Mouse (Mus musculus) retina, adult 2 months (tissue): ENCODE data around the gene Cep83.

Source experiments
- DNase-seq: peaks from one replicate; pipeline ENCODE4 v3.0.0-alpha.2; 2012; ENCODE audit warnings: low read depth, low spot score

The Cep83 gene

DNA sequence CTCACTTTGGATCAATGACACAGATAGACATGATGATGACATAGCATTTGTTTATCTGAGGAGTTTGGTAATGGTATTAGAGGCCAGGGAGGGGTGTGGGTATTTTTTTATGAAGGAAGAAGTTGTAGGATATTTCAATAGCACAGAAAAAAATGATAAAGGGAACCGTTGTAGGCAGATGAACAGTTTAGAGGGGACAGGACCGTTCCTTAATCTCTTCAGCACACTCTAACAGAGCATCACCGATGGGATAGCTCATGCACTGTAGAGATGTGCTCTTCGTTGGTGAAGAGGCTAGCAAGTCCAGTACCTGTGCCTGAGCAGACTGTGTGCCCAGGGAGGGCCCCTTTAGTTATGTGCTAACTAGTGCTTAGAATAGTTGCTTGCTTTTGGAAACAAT, 90.9 kb downstream of the Cep83 start:
- no peak for DNase-seq

DNA sequence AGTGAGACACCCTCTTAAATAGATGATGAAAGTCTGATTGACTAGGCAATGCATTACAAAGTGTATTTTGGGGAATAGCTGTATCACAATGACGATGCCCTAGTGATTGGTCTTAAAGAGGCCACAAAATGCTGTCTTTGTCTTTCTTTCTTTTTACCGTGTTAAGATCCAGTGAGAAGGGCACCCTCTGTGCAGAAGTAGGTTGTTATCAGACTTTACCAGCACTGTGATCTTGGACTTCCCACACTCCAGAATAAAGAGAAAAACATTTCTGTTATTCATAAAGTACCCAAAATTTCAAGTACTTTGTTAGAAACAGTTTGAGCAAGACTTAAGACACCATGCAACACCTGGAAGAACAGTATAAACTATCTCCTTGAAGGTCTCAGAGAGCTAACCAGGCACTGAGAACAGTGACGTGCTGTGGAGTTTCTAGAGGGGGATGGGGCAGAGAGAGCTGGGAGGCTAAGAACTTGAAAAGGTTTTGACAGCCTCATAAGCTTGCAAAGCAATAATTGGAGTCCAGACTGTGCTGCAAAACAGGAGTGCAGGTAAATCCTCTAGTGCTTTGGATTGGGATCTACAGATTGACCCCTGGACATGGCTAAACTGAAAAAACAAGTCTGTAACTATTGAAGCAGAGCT, 92.3 kb downstream of the Cep83 start:
- DNase-seq, result no peak

DNA sequence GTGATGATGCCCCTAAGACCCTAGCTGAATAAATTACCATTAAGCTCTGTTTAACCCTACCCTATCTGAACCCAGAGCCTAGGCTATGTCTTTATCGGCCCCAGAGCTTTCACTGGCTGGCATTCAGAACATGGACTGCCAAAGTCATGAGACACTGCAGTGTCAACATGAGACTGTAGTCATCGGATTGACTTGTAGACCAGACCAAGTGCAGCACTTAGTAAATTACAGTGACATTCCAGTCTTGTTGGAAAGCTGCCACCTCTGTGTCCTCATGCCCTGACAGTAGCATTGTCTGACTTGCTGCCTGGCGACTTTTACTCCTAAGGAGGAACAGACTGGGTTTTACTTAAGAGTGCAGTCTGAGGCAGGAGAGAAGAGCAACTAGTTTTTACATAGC, 100.8 kb downstream of the Cep83 start:
- no peak for DNase-seq

DNA sequence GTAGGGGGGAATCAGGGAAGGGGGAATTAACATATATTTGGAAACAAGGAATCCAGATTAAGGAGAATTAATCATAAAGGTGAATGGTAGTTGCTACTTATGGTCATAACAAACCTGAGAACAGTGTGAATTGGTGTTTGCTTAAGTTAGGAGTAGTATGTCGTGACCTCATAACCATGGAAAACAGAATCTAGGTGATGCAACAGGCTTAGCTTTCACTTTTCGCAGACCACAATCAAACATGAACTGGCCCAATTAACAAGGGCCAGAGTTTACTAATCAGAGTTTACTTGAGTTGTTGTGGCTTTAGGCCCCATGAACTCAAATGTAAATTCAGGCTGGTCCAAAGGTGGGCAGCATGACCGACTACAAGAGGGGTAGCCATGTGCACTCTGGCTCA, 105.5 kb downstream of the Cep83 start:
- no peak for DNase-seq

- DNase-seq, result no peak
Measured at GRCm38 (mm10) chr10:94794666-94795244, 106.3 kb downstream of the Cep83 start.

DNA sequence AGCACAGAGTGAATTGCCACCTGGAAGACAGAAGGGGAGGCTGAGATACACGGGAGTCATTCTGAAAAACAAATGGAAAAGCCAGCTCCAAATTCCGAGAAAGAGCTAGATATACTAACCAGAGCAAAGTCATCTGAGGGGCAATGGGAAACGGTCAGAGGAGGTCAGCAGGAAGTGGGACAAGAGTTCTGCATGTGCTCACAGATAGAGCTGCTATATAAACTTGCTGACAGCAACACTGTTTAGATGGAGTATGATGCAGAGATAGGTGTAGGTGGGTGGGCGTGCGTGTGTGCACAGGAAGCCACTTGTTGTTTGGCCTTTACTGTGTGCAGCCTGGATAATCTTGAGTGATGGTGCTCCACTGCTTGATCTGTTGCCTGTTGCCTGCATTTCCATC, 109.7 kb downstream of the Cep83 start:
- no peak for DNase-seq

- DNase-seq, result no peak
Measured at GRCm38 (mm10) chr10:94799485-94800239, 111.2 kb downstream of the Cep83 start.

DNA sequence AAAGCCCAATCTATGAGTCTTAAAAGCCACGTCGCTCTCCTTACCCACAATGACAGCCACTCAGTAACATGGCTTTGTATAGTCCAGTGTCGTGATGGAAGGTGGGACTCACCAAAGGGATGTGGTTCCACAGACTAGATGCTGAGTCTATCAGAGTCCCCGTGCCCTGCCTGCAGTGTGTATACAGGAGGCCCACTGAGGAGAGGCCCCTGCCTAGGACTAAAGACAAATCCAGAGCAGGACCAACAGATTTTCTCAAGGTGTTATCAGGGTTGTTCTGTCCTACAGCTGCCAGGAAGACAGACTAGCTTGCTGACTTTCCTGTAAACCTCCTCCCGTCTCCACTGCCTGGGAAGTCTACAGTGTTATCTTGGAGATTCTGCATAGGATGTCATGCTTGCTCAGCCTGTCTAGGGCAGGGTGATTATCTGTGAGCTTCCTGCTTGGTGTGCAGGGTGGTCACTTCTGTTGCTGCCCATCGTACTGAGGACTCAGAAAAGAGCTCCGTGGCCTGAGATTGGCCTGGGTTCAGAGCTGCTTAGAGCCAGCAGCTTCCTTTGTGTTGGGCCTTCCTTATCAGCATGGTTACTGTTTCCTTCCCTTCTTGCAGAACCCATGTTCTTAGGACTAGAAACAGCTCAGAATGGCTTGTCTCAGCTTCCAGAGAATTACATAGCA, 112.4 kb downstream of the Cep83 start:
- no peak for DNase-seq

GRCm38 (mm10) chr10:94804029-94804908, 115.8 kb downstream of the Cep83 start:
- DNase-seq, result no peak

GRCm38 (mm10) chr10:94804909-94805220, 116.4 kb downstream of the Cep83 start:
- DNase-seq, result no peak

- DNase-seq, result no peak
Measured at GRCm38 (mm10) chr10:94807323-94807722, 118.9 kb downstream of the Cep83 start.

- no peak for DNase-seq
Measured at GRCm38 (mm10) chr10:94808275-94808674, 119.8 kb downstream of the Cep83 start.

GRCm38 (mm10) chr10:94809946-94810472, 121.6 kb downstream of the Cep83 start:
- DNase-seq, result no peak

GRCm38 (mm10) chr10:94811907-94812851, 123.7 kb downstream of the Cep83 start:
- DNase-seq, result no peak

DNA sequence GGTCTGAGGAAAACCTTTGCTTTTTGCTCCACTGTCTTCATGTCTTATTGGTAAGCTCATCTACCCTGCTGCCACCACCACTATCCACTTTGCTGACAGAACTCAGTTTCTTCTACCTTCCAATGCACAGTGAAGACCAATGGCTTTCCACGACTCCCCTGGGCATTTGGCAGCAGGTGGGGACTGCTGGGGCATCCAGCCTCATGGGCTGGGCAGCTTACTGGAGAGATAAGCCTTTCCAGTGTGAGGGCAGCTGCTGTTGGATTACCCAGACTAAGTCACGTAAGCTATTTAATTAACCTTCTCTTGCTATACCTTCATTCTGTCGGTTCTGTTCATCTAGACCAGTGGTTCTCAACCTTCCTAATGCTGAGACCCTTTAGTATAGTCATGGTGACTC, 129.7 kb downstream of the Cep83 start:
- no peak for DNase-seq

GRCm38 (mm10) chr10:94818781-94819665, 130.6 kb downstream of the Cep83 start:
- DNase-seq, result no peak

DNA sequence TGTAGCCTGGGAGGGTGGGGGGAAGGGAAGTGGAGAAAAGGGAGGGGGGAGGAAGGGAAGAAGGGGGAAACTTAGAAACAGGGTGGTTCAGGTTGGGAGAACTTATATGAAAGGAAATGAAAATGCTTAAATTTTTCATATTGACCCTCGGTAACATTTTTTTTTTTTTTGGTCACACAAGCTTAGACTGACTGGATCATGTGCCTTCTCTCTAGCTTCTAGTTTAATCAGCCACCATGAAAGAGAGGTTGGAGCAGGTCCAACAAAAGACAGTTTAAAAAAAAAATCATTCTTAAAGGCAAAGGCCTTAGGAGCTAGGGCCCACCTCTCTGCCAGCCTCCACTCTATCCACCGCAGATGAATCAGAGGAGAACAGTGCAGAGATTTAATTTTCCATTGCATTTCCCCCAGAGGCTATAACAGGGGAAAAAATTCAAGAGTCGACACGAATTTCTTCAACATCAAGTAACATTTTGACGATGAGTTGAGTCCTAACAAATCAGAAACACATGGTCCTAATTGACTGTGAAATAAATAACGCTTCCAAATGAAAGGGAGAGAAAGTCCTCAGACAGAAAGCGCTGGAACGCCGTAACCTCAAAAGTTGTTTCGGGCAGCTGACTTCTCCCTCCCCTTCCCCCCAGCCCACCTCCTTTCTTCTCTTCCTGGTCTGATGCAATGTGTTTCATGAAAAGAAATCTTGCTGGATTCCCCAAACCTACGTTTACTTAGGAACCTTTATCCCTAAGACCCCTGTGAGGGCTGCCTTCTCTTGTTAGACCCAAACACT, 135.7 kb downstream of the Cep83 start:
- no peak for DNase-seq

DNA sequence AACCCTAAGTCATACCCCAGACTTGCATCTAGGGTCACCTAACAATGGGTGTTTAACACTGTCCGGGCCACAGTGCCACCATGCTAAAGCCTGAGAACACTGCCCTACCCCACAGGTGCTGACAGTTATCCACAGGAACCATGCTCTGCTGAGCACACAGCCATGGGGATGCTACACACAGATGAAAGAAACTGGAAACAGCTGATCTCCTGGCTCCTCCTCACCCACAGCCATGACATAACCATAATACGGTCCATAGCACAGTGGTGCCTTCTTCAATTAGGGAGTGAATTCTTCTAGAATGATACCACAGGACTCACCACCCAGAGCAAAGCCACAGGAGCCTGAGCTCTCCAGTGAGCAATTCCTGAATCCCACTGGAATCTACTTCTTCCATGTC, 137.5 kb downstream of the Cep83 start:
- DNase-seq, result no peak
